23 mouse cellular contexts compared by ENCODE assay signal in genomic region chr12:110630056-110630455, GRCm38 (mm10). TPM values are rescaled to one million over a fixed set of nuclear protein-coding genes. Genes with fewer than 3 reads are reported as not detected.
"Had no signal": no experiment of that assay in that cellular context is flagged by ENCODE, and none has a peak within 500 bp of the region (broad histone marks: within the 10 kb centered on the region; RNA-seq: fewer than 3 reads in every experiment).

No protein-coding gene starts in this region.

- DNase-seq: liver, embryonic 13.5 days; liver, postnatal 0 days; lung, adult 2 months; lung, postnatal 14 days; lung, postnatal 36 days; midbrain, embryonic 14.5 days; right cerebral cortex, postnatal 14 days; thymus, adult 18-20 months; thymus, postnatal 14 days; thymus, postnatal 36 days had no signal

- H3K9me3 ChIP-seq: liver, embryonic 13.5 days; liver, embryonic 15.5 days; lung, embryonic 15.5 days; megakaryocyte, embryonic 14.5 days; midbrain, embryonic 12.5 days; neural tube, embryonic 12.5 days; stomach, embryonic 15.5 days had no signal

- H3K27ac ChIP-seq: liver, embryonic 13.5 days; liver, embryonic 15.5 days; lung, embryonic 15.5 days; macrophage; midbrain, embryonic 12.5 days; neural tube, embryonic 12.5 days; stomach, embryonic 15.5 days; stomach, postnatal 0 days had no signal

- H3K27me3 ChIP-seq: liver, embryonic 13.5 days; liver, embryonic 15.5 days; lung, embryonic 15.5 days; megakaryocyte, embryonic 14.5 days; midbrain, embryonic 12.5 days; neural tube, embryonic 12.5 days; stomach, embryonic 15.5 days had no signal

- H3K4me1 ChIP-seq: liver, embryonic 13.5 days; liver, embryonic 15.5 days; lung, embryonic 15.5 days; megakaryocyte, embryonic 14.5 days; midbrain, embryonic 12.5 days; neural tube, embryonic 12.5 days; stomach, embryonic 15.5 days had no signal

- ATAC-seq: liver, postnatal 0 days; lung, postnatal 0 days; midbrain, embryonic 16.5 days had no signal

- H3K4me3 ChIP-seq: liver, embryonic 13.5 days; liver, embryonic 15.5 days; lung, embryonic 15.5 days; megakaryocyte, embryonic 14.5 days; midbrain, embryonic 12.5 days; myocyte; neural tube, embryonic 12.5 days; stomach, embryonic 15.5 days had no signal

RNA-seq across cellular contexts. Expression of gene 1700001K19Rik, which starts 52.4 kb away (rescaled TPM):
- polyA plus RNA-seq: liver, embryonic 13.5 days; liver, embryonic 15.5 days; liver, postnatal 0 days; lung, adult 2 months; lung, embryonic 15.5 days; lung, postnatal 0 days; macrophage; midbrain, embryonic 12.5 days; midbrain, embryonic 14.5 days; midbrain, embryonic 16.5 days; neural tube, embryonic 12.5 days; spleen, adult 2 months; stomach, embryonic 15.5 days; stomach, postnatal 0 days; thymus, postnatal 0 days had no signal
